Mouse (Mus musculus) liver, embryonic 11.5 days (tissue): ENCODE results near the gene Cd82. TPM values are rescaled to one million over a fixed set of nuclear protein-coding genes. Genes with fewer than 3 reads are reported as not detected.

ENCODE experiments used
- ATAC-seq: fragments of 200-750 bp; cut with Nextera tagmentation; replicated peaks from 2 replicates; pipeline ENCODE4 v1.8.0; 2017; ENCODE audit warnings: moderate number of reproducible peaks, mild to moderate bottlenecking, moderate TSS enrichment, moderate library complexity; ENCODE audit not compliant: low FRiP score
- DNase-seq: peaks from one replicate; pipeline ENCODE4 v3.0.0-alpha.2; 2017; ENCODE audit warnings: low spot score
- H3K27ac ChIP-seq: fragments of 300-500 bp; sonication (generic); 2 replicates; pipeline ENCODE4 v1.5.1; 2014; ENCODE audit warnings: mild to moderate bottlenecking, low read depth, low read length, control low read depth
- H3K27me3 ChIP-seq: fragments of 300-500 bp; sonication (generic); replicated peaks from 2 replicates; pipeline ENCODE4 v1.6.1; 2014; ENCODE audit warnings: low read length, mixed read lengths; ENCODE audit not compliant: control insufficient read depth, insufficient read depth
- H3K36me3 ChIP-seq: fragments of 300-500 bp; sonication (generic); 2 replicates; pipeline ENCODE4 v1.6.1; 2014; ENCODE audit warnings: mild to moderate bottlenecking, low read length, moderate library complexity, mixed read lengths; ENCODE audit not compliant: control insufficient read depth, insufficient read depth
- H3K4me1 ChIP-seq: fragments of 300-500 bp; sonication (generic); replicated peaks from 2 replicates; pipeline ENCODE4 v1.6.1; 2014; ENCODE audit warnings: low read length, mixed read lengths; ENCODE audit not compliant: control insufficient read depth, insufficient read depth
- H3K4me2 ChIP-seq: fragments of 300-500 bp; sonication (generic); 2 replicates; pipeline ENCODE4 v1.6.1; 2014; ENCODE audit warnings: mild to moderate bottlenecking, control low read depth, moderate library complexity
- H3K4me3 ChIP-seq: fragments of 300-500 bp; sonication (generic); 2 replicates; pipeline ENCODE4 v1.5.1; 2014; ENCODE audit warnings: low read depth, low read length, control low read depth
- H3K9ac ChIP-seq: fragments of 300-500 bp; sonication (generic); 2 replicates; pipeline ENCODE4 v1.6.1; 2014; ENCODE audit warnings: low read depth, low read length, control low read depth
- H3K9me3 ChIP-seq: fragments of 300-500 bp; sonication (generic); 2 replicates; pipeline ENCODE4 v1.6.1; 2016; ENCODE audit warnings: low read length, inconsistent platforms, mixed read lengths; ENCODE audit not compliant: control insufficient read depth
- WGBS: fragments of 180-500 bp; shearing (Covaris S2); extraction: QIAGEN DNeasy Blood & Tissue Kit; methylation state at CpG from one replicate; pipeline ENCODE4 v1.1.7; 2014; 5-methylcytosine and 5-hydroxymethylcytosine counted together
- microRNA-seq: library from miRNA; unstranded; fragments of <30 nt; microRNA quantifications from one replicate; pipeline ENCODE4, GENCODE M21; 2017; ENCODE audit warnings: borderline number of aligned reads
- polyA plus RNA-seq: library from polyadenylated mRNA; unstranded; fragments of >200 nt; fragmentation: Nextera tagmentation; extraction: Ambion mirVana; gene quantifications from 2 replicates; pipeline ENCODE4 v1.2.1, GENCODE M21; 2014

Cd82 gene
- polyA plus RNA-seq, 1 experiment from 2014 or later = 16.9 TPM

DNA sequence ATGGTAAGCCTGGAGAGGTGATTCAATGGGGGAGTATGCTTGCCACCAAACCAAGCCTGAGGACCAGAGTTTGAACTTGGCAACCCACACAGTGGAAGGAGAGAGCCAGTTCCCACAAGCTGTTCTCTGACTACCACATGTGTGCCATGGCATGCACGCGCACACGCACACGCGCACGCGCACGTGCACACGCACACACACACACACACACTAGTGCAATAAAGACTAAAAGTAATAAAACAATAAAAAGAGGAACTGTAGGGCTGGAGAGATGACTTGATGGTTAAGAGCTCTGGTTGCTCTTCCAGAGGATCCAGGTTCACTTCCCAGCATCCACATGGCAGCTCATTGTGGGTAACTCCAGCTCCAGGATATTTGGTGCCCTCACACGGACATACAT lies 90.1 kb downstream of the Cd82 start:
- Histone ChIP-seq H3K4me2 (no peak overlapping the region), H3K4me3 (no peak overlapping the region), H3K9ac (no peak overlapping the region), H3K9me3 (no peaks in the 10 kb centered on the region), H3K27ac (no peak overlapping the region), H3K27me3 (no peaks in the 10 kb centered on the region), H3K36me3 (no peaks in the 10 kb centered on the region), H3K4me1 (no peaks in the 10 kb centered on the region; the same call in none of the 2 replicates)
- DNase-seq (no peak), ATAC-seq (no peak)
- WGBS = 91% methylated on average over 10 of the region's 10 CpGs

DNA sequence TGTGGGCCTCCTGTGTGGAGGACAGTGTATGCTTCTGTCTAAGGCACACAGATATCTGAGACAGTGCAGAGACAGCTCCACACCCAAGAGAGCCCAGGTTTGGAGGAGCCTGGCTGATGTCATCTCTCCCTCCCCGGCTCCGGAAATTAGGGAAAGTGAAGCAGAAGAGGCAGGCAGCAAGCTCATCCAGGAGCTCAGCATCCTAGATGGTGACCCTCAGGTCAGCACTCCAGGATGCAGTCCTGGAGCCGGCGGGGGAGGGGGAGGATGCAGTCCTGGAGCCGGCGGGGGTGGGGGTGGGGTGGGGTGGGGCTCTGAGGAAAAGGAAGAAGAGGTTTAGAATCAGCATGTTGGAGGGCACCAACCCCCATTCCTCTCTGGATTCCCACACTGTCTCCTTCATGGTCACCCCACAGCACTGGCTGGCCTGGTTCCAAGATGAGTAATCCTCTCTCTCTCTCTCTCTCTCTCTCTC lies 90.8 kb downstream of the Cd82 start:
- 22% methylated on average over 6 of the region's 6 CpGs for WGBS
- Histone ChIP-seq H3K27ac (no peak overlapping the region), H3K36me3 (no peaks in the 10 kb centered on the region), H3K27me3 (no peaks in the 10 kb centered on the region), H3K4me3 (no peak overlapping the region), H3K9me3 (no peaks in the 10 kb centered on the region), H3K4me2 (no peak overlapping the region), H3K4me1 (no peaks in the 10 kb centered on the region; the same call in none of the 2 replicates), H3K9ac (no peak overlapping the region)
- ATAC-seq (no peak), DNase-seq (no peak)

Small RNAs within 50 kb of the gene (microRNA-seq; reads per million reads assigned to microRNA genes)
- gene Mir7001 = not detected

Other genes with a start within 250 kb of the Cd82 start
- gene Tspan18, start 128.6 kb downstream of the Cd82 start, polyA plus RNA-seq = 19.4 and 19.5 TPM in 2 replicates
- gene Gm10803, start 97.4 kb upstream of the Cd82 start, polyA plus RNA-seq = not detected in 2 replicates
- gene Alx4, start 179.2 kb upstream of the Cd82 start, polyA plus RNA-seq = 0.97 and 1.7 TPM in 2 replicates